Mouse (Mus musculus) CH12.LX (cell line): ENCODE measurements at regions not wholly inside any gene's neighbourhood (a gene's known extent, or its start where the extent isn't known, plus 50 kb on each side); places are given as distances from the start of the nearest gene placed in this dataset.

ENCODE experiments used
- CTCF ChIP-seq, 2 experiments: IDR thresholded peaks in 1 of 2; conservative IDR thresholded peaks in 1 of 2; 2 replicates each; pipeline ENCODE4 v1.5.1; 2011 to 2012; ENCODE audit warnings: low read depth in 2 of 2, low read length in 2 of 2, improper control_type of control experiment in 1 of 2, inconsistent platforms in 1 of 2, mild to moderate bottlenecking in 1 of 2, moderate library complexity in 1 of 2
- MAFK ChIP-seq: IDR thresholded peaks from 2 replicates; pipeline ENCODE4 v1.6.1; 2011; ENCODE audit warnings: low read length, improper control_type of control experiment; ENCODE audit not compliant: insufficient replicate concordance
- MAX ChIP-seq: IDR thresholded peaks from 2 replicates; pipeline ENCODE4 v1.6.1; 2011; ENCODE audit warnings: low read length, improper control_type of control experiment
- MXI1 ChIP-seq: IDR thresholded peaks from 2 replicates; pipeline ENCODE4 v1.6.1; 2011; ENCODE audit warnings: mild to moderate bottlenecking, low read depth, low read length, improper control_type of control experiment
- SIN3A ChIP-seq: IDR thresholded peaks from 2 replicates; pipeline ENCODE4 v1.6.1; 2012; ENCODE audit warnings: low read length, improper control_type of control experiment, inconsistent platforms

DNA sequence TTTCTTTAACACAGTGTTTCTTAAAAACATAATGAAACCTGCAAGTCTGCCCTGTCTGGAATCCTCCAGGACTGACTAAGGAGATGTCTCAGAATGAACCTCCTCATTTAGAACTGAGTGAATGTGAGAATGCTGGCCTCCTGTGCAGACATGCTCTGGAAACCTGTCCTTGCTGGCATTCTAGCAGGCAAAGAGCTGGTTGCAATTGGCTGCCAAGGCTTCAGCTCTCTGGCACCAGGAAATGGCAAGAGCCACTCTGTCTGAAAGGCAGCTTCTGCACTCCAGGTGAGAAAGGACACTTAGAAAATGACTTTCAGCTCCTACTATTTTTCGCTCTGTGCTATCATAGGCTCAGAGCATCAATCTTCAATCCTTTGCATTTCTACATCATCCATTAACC, 175.0 kb upstream of the Ell2 start:
- TF ChIP-seq MAFK = no peak
- TF ChIP-seq MXI1 = no peak
- no peak for TF ChIP-seq CTCF (conservative IDR thresholded peaks at IDR 0.05 in 1 of 2, IDR thresholded peaks at IDR 0.05 in 1 of 2; ENCODE audit: low read depth in 2 of 2, low read length in 2 of 2)
- no peak for TF ChIP-seq SIN3A
- no peak for TF ChIP-seq MAX
